In the genomic region with DNA sequence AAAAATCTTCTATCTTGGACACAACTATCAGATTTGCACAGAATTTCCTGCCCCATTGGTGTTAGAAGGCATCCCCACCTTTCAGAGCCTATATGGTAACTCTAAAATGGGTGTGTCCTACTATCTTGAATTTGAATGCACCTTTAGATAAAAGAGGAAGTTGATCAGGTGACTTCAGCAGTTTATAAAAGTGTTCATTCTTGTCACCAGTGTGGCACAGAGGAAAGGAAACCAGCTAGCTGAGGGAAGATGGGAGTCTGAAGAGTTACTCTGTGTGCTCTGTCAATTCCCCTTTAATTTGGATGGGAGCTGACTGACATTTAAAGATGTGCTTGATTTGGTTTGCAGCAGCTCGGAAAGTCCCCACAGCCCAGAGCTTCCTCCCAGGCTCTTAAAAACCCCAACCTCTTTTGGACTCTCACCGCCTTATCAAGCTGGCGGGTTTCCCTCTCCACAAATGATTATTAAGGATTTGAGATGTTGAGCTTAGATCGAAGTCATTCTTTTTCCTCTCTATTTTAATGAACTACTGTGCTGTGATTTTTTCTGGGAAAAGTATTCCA, we compare ENCODE assay signal across 28 mouse cellular contexts.
"Had no signal": no experiment of that assay in that cellular context is flagged by ENCODE, and none has a peak within 500 bp of the region (broad histone marks: within the 10 kb centered on the region; RNA-seq: fewer than 3 reads in every experiment).

No protein-coding gene starts in this region.

- H3K9me3 ChIP-seq: heart, embryonic 10.5 days; heart, embryonic 12.5 days; hindbrain, embryonic 10.5 days; hindbrain, embryonic 12.5 days; intestine, embryonic 15.5 days; limb, embryonic 10.5 days; limb, embryonic 12.5 days; liver, embryonic 13.5 days; liver, embryonic 15.5 days had no signal

- H3K27ac ChIP-seq: gastrocnemius, adult 2 months; heart, embryonic 10.5 days; hindbrain, embryonic 10.5 days; hindbrain, embryonic 12.5 days; hindbrain, embryonic 14.5 days; intestine, embryonic 15.5 days; layer of hippocampus, adult 2 months; left cerebral cortex, adult 2 months; limb, embryonic 10.5 days; limb, embryonic 12.5 days; liver, embryonic 13.5 days; liver, embryonic 15.5 days had no signal

- H3K9ac ChIP-seq: heart, embryonic 12.5 days; hindbrain, embryonic 12.5 days; hindbrain, embryonic 14.5 days; intestine, embryonic 15.5 days; limb, embryonic 12.5 days; liver, embryonic 13.5 days; liver, embryonic 15.5 days had no signal

- H3K4me3 ChIP-seq: gastrocnemius, adult 2 months; heart, embryonic 10.5 days; heart, embryonic 12.5 days; hindbrain, embryonic 10.5 days; hindbrain, embryonic 12.5 days; intestine, embryonic 15.5 days; layer of hippocampus, adult 2 months; left cerebral cortex, adult 2 months; limb, embryonic 10.5 days; limb, embryonic 12.5 days; liver, embryonic 13.5 days; liver, embryonic 15.5 days had no signal

- H3K27me3 ChIP-seq: heart, embryonic 12.5 days; hindbrain, embryonic 12.5 days; intestine, embryonic 15.5 days; limb, embryonic 12.5 days; liver, embryonic 13.5 days; liver, embryonic 15.5 days had no signal

- H3K36me3 ChIP-seq: heart, embryonic 10.5 days; heart, embryonic 12.5 days; hindbrain, embryonic 10.5 days; hindbrain, embryonic 12.5 days; intestine, embryonic 15.5 days; limb, embryonic 10.5 days; limb, embryonic 12.5 days; liver, embryonic 13.5 days; liver, embryonic 15.5 days had no signal

- H3K4me1 ChIP-seq: heart, embryonic 10.5 days; heart, embryonic 12.5 days; hindbrain, embryonic 10.5 days; hindbrain, embryonic 12.5 days; limb, embryonic 12.5 days; liver, embryonic 13.5 days; liver, embryonic 15.5 days had no signal

- H3K4me2 ChIP-seq: heart, embryonic 12.5 days; hindbrain, embryonic 12.5 days; hindbrain, embryonic 14.5 days; intestine, embryonic 15.5 days; limb, embryonic 12.5 days; liver, embryonic 11.5 days; liver, embryonic 13.5 days; liver, embryonic 15.5 days had no signal

- DNase-seq: gastrocnemius, adult 2 months; gastrocnemius, postnatal 10 days; gastrocnemius, postnatal 25 days; heart, adult 18-20 months; heart, postnatal 10 days; heart, postnatal 4 days; kidney, adult 18-20 months; kidney, adult 8-10 months; kidney, postnatal 10 days; kidney, postnatal 25 days; kidney, postnatal 4 days; liver; liver, embryonic 13.5 days had no signal

- ATAC-seq: hindbrain, embryonic 16.5 days; inflammation-experienced regulatory T-cells, adult 6 months; intestine, embryonic 15.5 days; intestine, postnatal 0 days had no signal
